Mouse (Mus musculus): ENCODE measurements around the gene Slc15a1. TPM values are rescaled to one million over a fixed set of nuclear protein-coding genes. Genes with fewer than 3 reads are reported as not detected.
"Not testable (repeated sequence)": the region's sequence is repeated elsewhere in the genome, so short reads cannot be mapped to it uniquely, and the experiment has no call there.

Slc15a1 gene
- polyA plus RNA-seq, 1 experiment from 2014 or later: 0.74 TPM

DNA sequence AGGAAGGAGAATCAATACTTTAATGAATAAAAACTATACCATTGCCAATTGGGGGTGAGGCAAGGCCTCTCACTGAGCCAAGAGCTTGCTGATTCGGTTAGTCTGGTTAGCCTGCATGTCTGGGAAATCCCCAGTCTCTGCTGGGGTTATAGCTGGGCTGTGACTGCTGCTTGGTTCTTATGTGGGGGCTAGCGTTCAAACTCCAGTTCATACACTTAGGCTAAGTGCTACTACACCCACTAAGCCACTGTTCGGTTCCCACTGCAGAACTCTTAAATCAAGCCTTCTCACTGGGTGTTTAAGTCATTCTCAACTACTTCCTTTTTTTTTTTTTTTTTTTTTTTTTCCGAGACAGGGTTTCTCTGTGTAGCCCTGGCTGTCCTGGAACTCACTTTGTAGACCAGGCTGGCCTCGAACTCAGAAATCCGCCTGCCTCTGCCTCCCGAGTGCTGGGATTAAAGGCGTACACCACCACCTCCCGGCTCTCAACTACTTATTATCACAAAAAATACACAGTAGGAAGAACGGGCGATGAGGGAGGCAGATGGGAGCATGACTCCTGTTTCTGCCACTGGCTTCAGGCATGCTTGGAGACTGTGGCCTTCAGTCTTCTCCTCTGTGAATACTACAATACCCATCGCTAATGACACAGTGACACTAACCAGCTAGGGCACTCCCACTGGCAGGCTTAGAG is 88.3 kb downstream of the Slc15a1 start:
- Histone ChIP-seq H3K36me3 (ENCODE audit: insufficient read depth, low read length) (no peaks in the 10 kb centered on the region), H3K9ac (ENCODE audit: low read depth, low read length) (no peak overlapping the region), H3K4me3 (replicated peaks; ENCODE audit: low read depth, low read length) (no peak overlapping the region), H3K27me3 (ENCODE audit: insufficient read depth, low read length) (no peaks in the 10 kb centered on the region), H3K27ac (no peak overlapping the region), H3K9me3 (replicated peaks; ENCODE audit: low read length) (no peaks in the 10 kb centered on the region), H3K4me1 (replicated peaks; ENCODE audit: insufficient read depth, low read length) (no peaks in the 10 kb centered on the region), H3K4me2 (ENCODE audit: low read length) (no peak overlapping the region)
- DNase-seq (ENCODE audit: low spot score): no peak
- no peak for ATAC-seq (replicated peaks; ENCODE audit: low FRiP score, low read depth)
- WGBS: 89% methylated on average over 11 of the region's 12 CpGs
- TF ChIP-seq CTCF (IDR thresholded peaks at IDR 0.05; ENCODE audit: low read depth): no peak

DNA sequence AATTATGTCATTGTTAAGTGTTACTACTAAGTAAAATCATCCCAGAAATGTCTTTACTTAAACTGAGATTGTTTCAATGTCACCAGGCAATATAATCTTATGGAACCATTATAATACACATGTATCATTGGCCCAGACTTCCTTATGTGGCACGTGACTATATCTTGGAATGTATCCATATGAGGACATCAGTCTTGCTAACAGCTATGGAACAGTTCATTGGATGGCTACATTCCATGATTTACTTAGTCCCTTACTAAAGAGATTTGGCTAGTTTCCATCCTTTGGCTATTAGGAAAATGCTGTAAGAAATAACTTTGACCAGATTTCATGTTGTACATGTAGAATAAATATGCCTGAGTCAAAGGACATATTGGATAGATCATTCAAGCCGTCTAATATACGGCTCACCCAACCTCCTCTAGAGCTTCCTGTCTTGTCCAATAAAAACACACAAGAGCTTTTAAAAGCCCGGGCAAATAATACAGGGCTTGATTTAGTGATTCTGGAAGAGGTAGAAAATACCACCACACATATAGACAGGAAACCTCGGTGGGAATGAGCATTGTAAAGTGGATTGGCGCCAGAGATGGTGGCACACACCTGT is 90.3 kb downstream of the Slc15a1 start:
- Histone ChIP-seq H3K9me3 (replicated peaks; ENCODE audit: low read length) (no peaks in the 10 kb centered on the region), H3K9ac (ENCODE audit: low read depth, low read length) (no peak overlapping the region), H3K4me2 (ENCODE audit: low read length) (no peak overlapping the region), H3K36me3 (ENCODE audit: insufficient read depth, low read length) (no peaks in the 10 kb centered on the region), H3K27ac (no peak overlapping the region), H3K4me1 (replicated peaks; ENCODE audit: insufficient read depth, low read length) (no peaks in the 10 kb centered on the region), H3K4me3 (replicated peaks; ENCODE audit: low read depth, low read length) (no peak overlapping the region), H3K27me3 (ENCODE audit: insufficient read depth, low read length) (no peaks in the 10 kb centered on the region)
- ATAC-seq (replicated peaks; ENCODE audit: low FRiP score, low read depth) (no peak), DNase-seq (ENCODE audit: low spot score) (peak; percentile 79)
- TF ChIP-seq CTCF (IDR thresholded peaks at IDR 0.05; ENCODE audit: low read depth): no peak
- 53% methylated on average over 6 of the region's 6 CpGs for WGBS

GRCm38 (mm10) chr14:121413726-121414125 is 91.3 kb downstream of the Slc15a1 start:
- not testable (repeated sequence) for H3K9me3 ChIP-seq (replicated peaks; ENCODE audit: low read length); H3K27me3 ChIP-seq (ENCODE audit: insufficient read depth, low read length); H3K4me3 ChIP-seq (replicated peaks; ENCODE audit: low read depth, low read length); H3K36me3 ChIP-seq (ENCODE audit: insufficient read depth, low read length); DNase-seq (ENCODE audit: low spot score); H3K4me1 ChIP-seq (replicated peaks; ENCODE audit: insufficient read depth, low read length); ATAC-seq (replicated peaks; ENCODE audit: low FRiP score, low read depth); H3K4me2 ChIP-seq (ENCODE audit: low read length); H3K9ac ChIP-seq (ENCODE audit: low read depth, low read length); H3K27ac ChIP-seq
- 95% methylated on average over 1 of the region's 1 CpGs for WGBS

Other genes starting within 250 kb of the Slc15a1 start
- 33.2 and 36.6 TPM in 2 replicates for gene Stk24, start 125.2 kb downstream of the Slc15a1 start, polyA plus RNA-seq (2015; fragmentation: Nextera tagmentation; extraction: Ambion mirVana)

All from kidney, postnatal 0 days (tissue).